ENCODE assay signal across 8 mouse cellular contexts in genomic region chr16:28880756-28881155, GRCm38 (mm10). TPM values are rescaled to one million over a fixed set of nuclear protein-coding genes. Genes with fewer than 3 reads are reported as not detected.
DNase-seq lines count a peak whose midpoint lies in the region; ATAC-seq and TF ChIP-seq lines count a peak whose summit lies in the region.

No protein-coding gene starts in this region.

- H3K9ac ChIP-seq in hindbrain, postnatal 0 days (replicated peaks; ENCODE audit: low read length), result no peak overlapping the region
- H3K9ac ChIP-seq in liver, embryonic 16.5 days (ENCODE audit: low read depth, low read length), result no peak overlapping the region

- TF ChIP-seq CTCF in hindbrain, postnatal 0 days (IDR thresholded peaks at IDR 0.05; ENCODE audit: low read depth), result no peak
- no peak for TF ChIP-seq CTCF in layer of hippocampus, adult 2 months (conservative IDR thresholded peaks at IDR 0.05)

- H3K9me3 ChIP-seq in hindbrain, postnatal 0 days (ENCODE audit: low read length), result no peaks in the 10 kb centered on the region
- no peaks in the 10 kb centered on the region for H3K9me3 ChIP-seq in liver, embryonic 16.5 days (replicated peaks; ENCODE audit: control insufficient read depth, low read length)

- peak; percentile 69 for ATAC-seq in hindbrain, postnatal 0 days
- peak; percentile 45; the same call in 1 of the 2 replicates for ATAC-seq in liver, embryonic 16.5 days (ENCODE audit: low read depth)
- no peak for ATAC-seq in megakaryocyte progenitor cell, adult 5-6 weeks (replicated peaks; ENCODE audit: poor library complexity)

- no peak overlapping the region for H3K27ac ChIP-seq in hindbrain, postnatal 0 days
- H3K27ac ChIP-seq in liver, embryonic 16.5 days (ENCODE audit: low read length), result no peak overlapping the region
- H3K27ac ChIP-seq in layer of hippocampus, adult 2 months, result no peak overlapping the region

- H3K36me3 ChIP-seq in hindbrain, postnatal 0 days (ENCODE audit: insufficient read depth, low read length), result no peaks in the 10 kb centered on the region
- H3K36me3 ChIP-seq in liver, embryonic 16.5 days (ENCODE audit: control insufficient read depth, insufficient read depth), result no peaks in the 10 kb centered on the region

- WGBS in hindbrain, postnatal 0 days, result 17% methylated on average over 8 of the region's 8 CpGs
- 23% methylated on average over 8 of the region's 8 CpGs for WGBS in liver, embryonic 16.5 days (ENCODE audit: insufficient replicate concordance)

- H3K4me3 ChIP-seq in hindbrain, postnatal 0 days (ENCODE audit: low read length), result no peak overlapping the region
- no peak overlapping the region for H3K4me3 ChIP-seq in liver, embryonic 16.5 days (ENCODE audit: low read depth, low read length)
- no peak overlapping the region for H3K4me3 ChIP-seq in layer of hippocampus, adult 2 months

- peaks cover 39% of the 10 kb centered on the region for H3K4me1 ChIP-seq in hindbrain, postnatal 0 days (ENCODE audit: insufficient read depth, low read length)
- H3K4me1 ChIP-seq in liver, embryonic 16.5 days (ENCODE audit: control insufficient read depth, low read depth, low read length), result peaks cover 2% of the 10 kb centered on the region

- no peaks in the 10 kb centered on the region for H3K27me3 ChIP-seq in hindbrain, postnatal 0 days (ENCODE audit: insufficient read depth, low read length)
- H3K27me3 ChIP-seq in liver, embryonic 16.5 days (ENCODE audit: control insufficient read depth, insufficient read depth, low read depth, low read length), result no peaks in the 10 kb centered on the region

- DNase-seq in retina, postnatal 1 day, result peak; percentile 50
- no peak for DNase-seq in retina, embryonic 14.5 days (ENCODE audit: low spot score)
- peak; percentile 57 for DNase-seq in hindbrain, postnatal 0 days (ENCODE audit: low spot score)
- DNase-seq in layer of hippocampus, adult 2 months (ENCODE audit: low spot score in 2 of 2), result no peak
- no peak for DNase-seq in urinary bladder, postnatal 10 days (ENCODE audit: low spot score)
- DNase-seq in layer of hippocampus, adult 9-11 months, result no peak

- peak overlapping the region; percentile 19 for H3K4me2 ChIP-seq in hindbrain, postnatal 0 days (ENCODE audit: low read depth, low read length)
- no peak overlapping the region for H3K4me2 ChIP-seq in liver, embryonic 16.5 days (ENCODE audit: low read depth, low read length)

RNA-seq across cellular contexts. Expression of gene Mb21d2, which starts 48.7 kb away (rescaled TPM):
- total RNA-seq in hindbrain, postnatal 0 days (2014; rRNA removed), result 62.3 and 69.5 TPM in 2 replicates
- polyA plus RNA-seq in hindbrain, postnatal 0 days (2015; fragmentation: Nextera tagmentation; extraction: Ambion mirVana), result 19.9 and 21.4 TPM in 2 replicates
- 1.5 and 1.6 TPM in 2 replicates for polyA plus RNA-seq in liver, embryonic 16.5 days (2015; fragmentation: Nextera tagmentation; extraction: Ambion mirVana)
- total RNA-seq in layer of hippocampus, adult 2 months (2021), result 10 to 100 TPM; 22.6 to 23.0 TPM
- not detected in 2 replicates for total RNA-seq in megakaryocyte progenitor cell, adult 5-6 weeks (2015)
- 0.24 TPM in 1 of 2 replicates, not detected in the other for total RNA-seq in megakaryocyte progenitor cell, adult 5-6 weeks (2017)

Comparison
In these comparisons a context has a peak if more than half of its experiments do, and no peak if none do; other contexts are left out.
1. DNase-seq: peak in retina, postnatal 1 day (single experiment) and hindbrain, postnatal 0 days (single experiment); none in retina, embryonic 14.5 days (single experiment), layer of hippocampus, adult 2 months (0 of 2), urinary bladder, postnatal 10 days (single experiment) and layer of hippocampus, adult 9-11 months (single experiment).
2. RNA of gene Mb21d2, which starts 48.7 kb away (total RNA-seq): 62.3 to 69.5 TPM in hindbrain, postnatal 0 days and 22.6 to 23.0 TPM in layer of hippocampus, adult 2 months; 0.24 TPM in megakaryocyte progenitor cell, adult 5-6 weeks; every median in the first group is over 10 times any median in the second.